Mouse (Mus musculus) heart, postnatal 10 days (tissue): ENCODE measurements around the gene Srsf11. TPM values are rescaled to one million over a fixed set of nuclear protein-coding genes. Genes with fewer than 3 reads are reported as not detected.

Source experiments
- DNase-seq, 2 experiments: peaks; one replicate each; pipeline ENCODE4 v3.0.0; 2021
- intact Hi-C: fragments of 180-260 bp; cut with DNase I; formaldehyde crosslinking; loops from one replicate; pipeline ENCODE4 v1.15.1; 2025
- total RNA-seq, 2 experiments: library from RNA; stranded (reverse); gene quantifications; 2 replicates each; pipeline ENCODE4 v1.2.3; 2021

The Srsf11 gene
- total RNA-seq, 2 experiments from 2014 or later: 68.8 to 77.7 TPM

GRCm38 (mm10) chr3:157995726-157996125 lies 40.7 kb downstream of the Srsf11 start:
- no peak for DNase-seq
- intact Hi-C loops: no loop called here

- DNase-seq: no peak
- intact Hi-C loops: no loop called here
These were observed 43.1 kb downstream of the Srsf11 start for GRCm38 (mm10) chr3:157993322-157993721.

GRCm38 (mm10) chr3:157979619-157980018 lies 56.8 kb downstream of the Srsf11 start:
- no peak for DNase-seq
- intact Hi-C loops: no loop called here

GRCm38 (mm10) chr3:157973236-157973635 lies 63.2 kb downstream of the Srsf11 start:
- intact Hi-C loops: no loop called here
- DNase-seq: no peak

GRCm38 (mm10) chr3:157971151-157971550 lies 65.3 kb downstream of the Srsf11 start:
- intact Hi-C loops: no loop called here
- no peak for DNase-seq

Other genes starting within 250 kb of the Srsf11 start
- gene Cth, start 111.6 kb downstream of the Srsf11 start, total RNA-seq: under 1 TPM in 1 of 2 experiments, not detected in 1; 0.17 TPM
- gene Ankrd13c, start 89.4 kb downstream of the Srsf11 start, total RNA-seq: 10 to 100 TPM; 37.4 to 37.8 TPM
- 10 to 100 TPM; 19.8 to 20.4 TPM for gene Lrrc40, start within 50 bp of the Srsf11 start, total RNA-seq